ENCODE assay signal across 14 mouse cellular contexts in the genomic region with DNA sequence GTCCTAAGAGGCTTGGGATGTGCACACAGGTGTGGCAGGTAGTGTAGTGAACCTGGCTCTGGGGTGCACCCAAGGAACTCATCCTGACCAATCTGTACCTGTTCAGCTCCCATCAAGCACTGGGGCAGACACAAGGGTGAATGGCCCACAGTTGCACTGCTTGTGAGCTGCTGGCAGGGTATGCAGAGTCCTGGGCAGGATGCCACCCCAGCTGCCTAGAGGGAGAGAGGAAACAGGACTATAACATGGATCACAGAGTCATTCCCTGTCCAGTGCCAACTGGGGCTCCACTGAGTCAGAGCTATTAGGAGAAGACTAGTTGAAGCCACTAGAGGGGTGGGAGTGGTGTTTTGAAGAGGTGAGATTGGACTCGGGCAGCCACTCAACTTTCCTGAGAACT. TPM values are rescaled to one million over a fixed set of nuclear protein-coding genes. Genes with fewer than 3 reads are reported as not detected.
DNase-seq lines count a peak whose midpoint lies in the region; ATAC-seq lines count a peak whose summit lies in the region.
"Had no signal": no experiment of that assay in that cellular context is flagged by ENCODE, and none has a peak within 500 bp of the region (broad histone marks: within the 10 kb centered on the region; RNA-seq: fewer than 3 reads in every experiment).

No protein-coding gene starts in this region.

- no peak overlapping the region for H3K9ac ChIP-seq in forebrain, embryonic 14.5 days (ENCODE audit: low read length)
- no peak overlapping the region for H3K9ac ChIP-seq in midbrain, embryonic 16.5 days (ENCODE audit: low read depth, low read length)
- H3K9ac ChIP-seq: embryonic facial prominence, embryonic 12.5 days; hindbrain, embryonic 13.5 days; limb, embryonic 12.5 days had no signal

- H3K27ac ChIP-seq in forebrain, embryonic 14.5 days (ENCODE audit: low read depth, low read length): no peak overlapping the region
- no peak overlapping the region for H3K27ac ChIP-seq in forebrain, embryonic 10.5 days
- H3K27ac ChIP-seq in midbrain, embryonic 16.5 days (ENCODE audit: low read length): no peak overlapping the region
- H3K27ac ChIP-seq: embryonic facial prominence, embryonic 12.5 days; hindbrain, embryonic 13.5 days; limb, embryonic 12.5 days had no signal

- no peak for ATAC-seq in forebrain, embryonic 14.5 days
- no peak for ATAC-seq in midbrain, embryonic 16.5 days
- ATAC-seq: lung, postnatal 0 days; Patski had no signal

- no peak overlapping the region for H3K4me2 ChIP-seq in forebrain, embryonic 14.5 days (ENCODE audit: low read length)
- H3K4me2 ChIP-seq in midbrain, embryonic 16.5 days (ENCODE audit: low read length): no peak overlapping the region
- H3K4me2 ChIP-seq: embryonic facial prominence, embryonic 12.5 days; limb, embryonic 12.5 days had no signal

- peaks cover 7% of the 10 kb centered on the region; the same call in 1 of the 2 replicates for H3K4me1 ChIP-seq in forebrain, embryonic 14.5 days (ENCODE audit: control insufficient read depth, insufficient read depth, low read length)
- peaks cover 19% of the 10 kb centered on the region for H3K4me1 ChIP-seq in forebrain, embryonic 10.5 days
- H3K4me1 ChIP-seq in midbrain, embryonic 16.5 days (ENCODE audit: control insufficient read depth, insufficient read depth, low read length): peaks cover 5% of the 10 kb centered on the region; the same call in 1 of the 2 replicates

- no peak overlapping the region for H3K4me3 ChIP-seq in forebrain, embryonic 14.5 days (ENCODE audit: low read depth, low read length)
- no peak overlapping the region for H3K4me3 ChIP-seq in forebrain, embryonic 10.5 days
- no peak overlapping the region for H3K4me3 ChIP-seq in midbrain, embryonic 16.5 days (ENCODE audit: low read depth, low read length)
- H3K4me3 ChIP-seq: embryonic facial prominence, embryonic 12.5 days; limb, embryonic 12.5 days had no signal

- no peaks in the 10 kb centered on the region for H3K36me3 ChIP-seq in forebrain, embryonic 14.5 days (ENCODE audit: control insufficient read depth, insufficient read depth, low read length)
- H3K36me3 ChIP-seq in forebrain, embryonic 10.5 days (replicated peaks): no peaks in the 10 kb centered on the region
- H3K36me3 ChIP-seq in midbrain, embryonic 16.5 days (ENCODE audit: control insufficient read depth, insufficient read depth, low read length): no peaks in the 10 kb centered on the region; the same call in 1 of the 2 replicates
- H3K36me3 ChIP-seq: embryonic facial prominence, embryonic 12.5 days; hindbrain, embryonic 13.5 days; limb, embryonic 12.5 days had no signal

- peak; percentile 35 for DNase-seq in forebrain, embryonic 14.5 days (ENCODE audit: low spot score)
- DNase-seq in forebrain, embryonic 10.5 days (ENCODE audit: extremely low spot score, low spot score): no peak
- DNase-seq in layer of hippocampus, adult 11-12 months (ENCODE audit: low spot score): peak; percentile 67
- no peak for DNase-seq in layer of hippocampus, adult 9-10 months (ENCODE audit: low spot score)
- peak; percentile 70 for DNase-seq in brain, adult 2 months (ENCODE audit: low read depth, low spot score)
- DNase-seq in gastrocnemius, adult 8-10 months (ENCODE audit: low spot score in 2 of 2): peak; percentile 54 to 74
- DNase-seq in yolk sac, embryonic 10.5 days (ENCODE audit: low spot score): no peak

- 67% methylated on average over 1 of the region's 1 CpGs for WGBS in forebrain, embryonic 14.5 days
- 85% methylated on average over 1 of the region's 1 CpGs for WGBS in forebrain, embryonic 10.5 days
- 60% methylated on average over 1 of the region's 1 CpGs for WGBS in midbrain, embryonic 16.5 days

- H3K9me3 ChIP-seq in forebrain, embryonic 14.5 days (replicated peaks; ENCODE audit: control insufficient read depth, low read length): no peaks in the 10 kb centered on the region
- no peaks in the 10 kb centered on the region for H3K9me3 ChIP-seq in forebrain, embryonic 10.5 days
- H3K9me3 ChIP-seq in midbrain, embryonic 16.5 days (replicated peaks; ENCODE audit: control insufficient read depth, low read length, poor library complexity, severe bottlenecking): no peaks in the 10 kb centered on the region
- H3K9me3 ChIP-seq: embryonic facial prominence, embryonic 12.5 days; hindbrain, embryonic 13.5 days; limb, embryonic 12.5 days had no signal

- peaks cover 34% of the 10 kb centered on the region for H3K27me3 ChIP-seq in forebrain, embryonic 14.5 days (replicated peaks; ENCODE audit: control insufficient read depth, insufficient read depth, low read length)
- peaks cover 76% of the 10 kb centered on the region for H3K27me3 ChIP-seq in forebrain, embryonic 10.5 days (ENCODE audit: poor library complexity, severe bottlenecking)
- H3K27me3 ChIP-seq in midbrain, embryonic 16.5 days (ENCODE audit: control insufficient read depth, insufficient read depth, low read depth, low read length): peaks cover 36% of the 10 kb centered on the region

RNA-seq across cellular contexts. Expression of a gene that starts 1.3 kb away (rescaled TPM):
- 0.52 and 0.94 TPM in 2 replicates for polyA plus RNA-seq in forebrain, embryonic 14.5 days (2014; fragmentation: Nextera tagmentation; extraction: Ambion mirVana)
- polyA plus RNA-seq in forebrain, embryonic 10.5 days (2016; fragmentation: Nextera tagmentation; extraction: Ambion mirVana): 0.11 and 0.28 TPM in 2 replicates
- total RNA-seq in gastrocnemius, adult 8-10 months (2022): 100 to 1,000 TPM; 109 to 132 (median 120) TPM
- polyA plus RNA-seq in midbrain, embryonic 16.5 days (2015; fragmentation: Nextera tagmentation; extraction: Ambion mirVana): 3.9 and 4.7 TPM in 2 replicates
- polyA plus RNA-seq: C2C12 had no signal

Comparison
In these comparisons a context has a peak if more than half of its experiments do, and no peak if none do; other contexts are left out.
1. DNase-seq: peak in forebrain, embryonic 14.5 days (single experiment), layer of hippocampus, adult 11-12 months (single experiment), brain, adult 2 months (single experiment) and gastrocnemius, adult 8-10 months (2 of 2); none in forebrain, embryonic 10.5 days (single experiment), layer of hippocampus, adult 9-10 months (single experiment) and yolk sac, embryonic 10.5 days (single experiment).